Mouse (Mus musculus) lung, embryonic 15.5 days (tissue): ENCODE measurements around the gene Gm9922. TPM values are rescaled to one million over a fixed set of nuclear protein-coding genes. Genes with fewer than 3 reads are reported as not detected.

ENCODE experiments used
- polyA plus RNA-seq: library from polyadenylated mRNA; unstranded; fragments of >200 nt; fragmentation: Nextera tagmentation; extraction: Ambion mirVana; gene quantifications from 2 replicates; pipeline ENCODE4 v1.2.1, GENCODE M21; 2015

Gene Gm9922
- polyA plus RNA-seq, 1 experiment from 2014 or later, result 1.5 TPM

Other genes with a start within 250 kb of the Gm9922 start
- gene Tbc1d4, start 120.6 kb downstream of the Gm9922 start, polyA plus RNA-seq, result 12.5 and 12.9 TPM in 2 replicates
- gene Commd6, start 89.1 kb downstream of the Gm9922 start, polyA plus RNA-seq, result 85.6 and 92.5 TPM in 2 replicates
- 119 and 128 TPM in 2 replicates for gene Uchl3, start 75.8 kb downstream of the Gm9922 start, polyA plus RNA-seq
- gene Lmo7, start 143 bp upstream of the Gm9922 start, polyA plus RNA-seq, result 28.8 and 36.2 TPM in 2 replicates